Mouse (Mus musculus): Measurements from ENCODE around the gene Hp.

GRCm38 (mm10) chr8:109542748-109543519 is 36.0 kb downstream of the Hp start:
- TF ChIP-seq POLR2A (IDR thresholded peaks at IDR 0.05; ENCODE audit: borderline replicate concordance, extremely low read depth, low read depth, low read length) (no peak), CTCF (IDR thresholded peaks at IDR 0.05; ENCODE audit: insufficient read depth, low read length) (no peak)

All from lung, adult 2 months (tissue).